Mouse (Mus musculus) mouse embryonic stem cell (cell line): Measurements from ENCODE around the gene Adam21.
"Not testable (repeated sequence)": the region's sequence is repeated elsewhere in the genome, so short reads cannot be mapped to it uniquely, and the experiment has no call there.

ENCODE experiments used
- in situ Hi-C, 2 experiments: fragments of 300-500 bp; cut with MboI; formaldehyde crosslinking; loops; 1 replicate in 1 of 2; 3 replicates in 1 of 2; pipeline ENCODE4 v1.14.3; 2019 to 2020; ENCODE audit warnings: low sequenced_read_pairs in 2 of 2, low pct_unique_long_range_greater_than_20kb in 1 of 2, mixed read lengths in 1 of 2; ENCODE audit not compliant: unreplicated experiment in 1 of 2

Adam21 gene

DNA sequence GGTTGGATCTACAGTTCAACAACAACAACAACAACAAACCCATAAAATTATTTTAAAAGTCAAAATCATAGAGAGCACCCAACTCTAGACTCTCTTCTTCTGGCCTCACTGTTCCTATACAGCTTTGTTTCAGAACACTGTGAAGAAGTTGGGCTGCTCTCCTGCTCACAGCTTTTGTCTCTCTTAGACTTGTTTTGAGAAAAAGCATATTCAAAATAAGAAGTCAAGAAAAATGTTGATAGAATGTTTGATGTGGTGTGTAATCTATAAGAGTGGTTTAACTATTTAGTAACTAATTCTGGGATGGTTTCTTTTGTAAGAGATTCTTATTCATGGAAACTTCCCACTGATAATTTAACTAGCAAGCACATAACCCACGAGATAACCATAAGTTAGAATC lies at the start of gene Adam21:
Gene Adam21, minus strand, starts transcription at position 101 of the 400 bp plus-strand sequence.
- in situ Hi-C loops: no loop called here

DNA sequence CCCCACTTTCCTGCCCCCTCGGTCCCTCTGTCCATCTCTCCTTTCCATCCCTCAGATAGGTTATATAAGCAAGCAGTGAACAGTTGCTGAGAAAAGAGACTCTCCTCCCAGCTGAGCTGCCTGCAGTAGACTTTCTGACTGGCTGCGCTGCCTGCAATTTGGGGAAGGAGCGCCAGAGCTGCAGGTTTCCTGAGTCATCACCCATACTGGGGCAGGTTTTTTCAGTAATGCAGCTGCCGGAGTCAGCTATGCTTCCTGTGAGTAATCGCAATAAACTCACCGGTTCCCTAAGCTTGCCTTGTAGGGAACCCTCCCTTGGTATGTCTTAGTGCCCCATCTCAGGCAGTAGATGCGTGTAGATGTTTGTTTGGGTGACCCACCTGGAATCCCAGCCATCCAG lies 48.7 kb upstream of the Adam21 start:
- in situ Hi-C loops: no loop called here

GRCm38 (mm10) chr12:81615807-81616206 lies 47.5 kb upstream of the Adam21 start:
- in situ Hi-C loops: no loop called here

GRCm38 (mm10) chr12:81609445-81609844 lies 41.2 kb upstream of the Adam21 start:
- in situ Hi-C loops: no loop called here

DNA sequence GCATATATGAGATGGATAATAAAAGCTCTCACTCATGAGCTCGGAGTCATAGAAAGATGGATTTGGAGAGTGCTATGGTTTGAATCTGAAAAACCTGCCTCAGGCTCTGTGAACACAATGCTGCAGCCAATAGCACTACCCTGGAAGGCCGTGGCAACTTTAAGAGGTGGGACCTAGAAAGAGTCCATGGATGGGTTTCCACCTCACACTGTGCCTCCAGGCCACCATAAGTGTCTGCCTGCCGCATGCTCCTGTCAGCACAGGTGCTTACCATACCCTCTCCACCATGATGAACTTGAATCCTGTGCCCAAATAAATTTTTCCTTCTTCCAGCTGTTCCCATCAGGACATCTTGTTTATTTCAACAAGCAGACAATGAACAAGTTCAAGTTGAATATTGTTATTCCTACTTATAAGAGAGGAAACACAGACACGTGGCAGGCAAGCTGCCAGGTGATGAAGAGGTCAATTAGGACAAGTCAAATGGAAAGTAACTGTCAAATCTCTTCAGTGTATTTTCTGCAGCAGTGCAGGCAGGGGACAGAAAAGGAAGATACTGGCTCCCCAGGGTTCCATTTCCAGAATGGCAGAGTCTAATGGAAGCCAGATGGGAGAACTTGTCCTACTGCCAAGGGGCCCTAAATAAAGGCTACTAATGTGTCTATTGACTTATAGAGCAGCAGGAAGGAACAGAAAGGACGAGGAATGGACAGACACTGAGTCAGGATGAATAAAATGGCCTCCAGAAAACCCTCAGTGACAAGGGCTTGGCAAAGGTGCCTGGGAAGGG lies 36.9 kb upstream of the Adam21 start:
- in situ Hi-C loops: no loop called here

GRCm38 (mm10) chr12:81596547-81597262 lies 28.4 kb upstream of the Adam21 start:
- in situ Hi-C loops: no loop called here

DNA sequence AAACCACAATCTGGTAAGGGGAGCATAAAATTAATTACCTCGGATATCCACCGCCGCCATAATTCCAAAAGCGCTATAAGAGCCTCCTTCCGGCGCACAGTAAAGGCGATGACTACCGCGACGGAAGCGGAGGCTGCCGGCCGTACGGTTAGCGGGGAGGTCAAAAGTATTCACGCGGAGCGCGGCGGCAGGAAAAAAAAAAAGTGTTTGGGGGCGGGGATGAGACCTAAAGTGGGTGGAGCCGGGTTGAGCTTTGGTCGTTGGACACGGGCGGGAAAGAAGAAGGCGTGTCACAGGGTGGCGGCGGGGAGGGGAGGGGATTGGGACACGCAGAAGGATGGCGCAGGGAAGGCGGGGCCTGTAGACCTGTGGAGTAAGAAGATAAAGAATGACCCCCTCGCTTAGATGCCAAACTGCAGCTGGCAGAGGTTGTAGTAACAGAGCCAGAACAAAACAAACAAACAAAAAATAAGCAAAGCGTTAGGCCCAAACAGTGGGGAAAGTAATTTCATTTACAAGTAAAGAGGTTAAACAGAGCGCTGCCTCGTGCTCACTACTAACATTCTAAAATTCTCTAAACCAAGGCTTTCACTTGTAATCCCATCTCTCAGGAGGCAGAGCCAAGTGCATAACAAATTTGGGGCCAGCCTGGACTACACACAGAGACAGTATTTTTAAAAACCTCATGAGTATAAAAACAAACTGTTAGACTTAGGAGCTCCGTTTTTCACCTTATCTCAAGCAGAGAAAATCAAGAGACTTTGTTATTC lies 26.8 kb upstream of the Adam21 start, which contains the start of gene Med6:
Gene Med6, minus strand, starts transcription at position 107 of the 770 bp plus-strand sequence.
- in situ Hi-C loops: no loop called here

- in situ Hi-C loops: no loop called here
Measured at GRCm38 (mm10) chr12:81567931-81568330, 343 bp downstream of the Adam21 start.

DNA sequence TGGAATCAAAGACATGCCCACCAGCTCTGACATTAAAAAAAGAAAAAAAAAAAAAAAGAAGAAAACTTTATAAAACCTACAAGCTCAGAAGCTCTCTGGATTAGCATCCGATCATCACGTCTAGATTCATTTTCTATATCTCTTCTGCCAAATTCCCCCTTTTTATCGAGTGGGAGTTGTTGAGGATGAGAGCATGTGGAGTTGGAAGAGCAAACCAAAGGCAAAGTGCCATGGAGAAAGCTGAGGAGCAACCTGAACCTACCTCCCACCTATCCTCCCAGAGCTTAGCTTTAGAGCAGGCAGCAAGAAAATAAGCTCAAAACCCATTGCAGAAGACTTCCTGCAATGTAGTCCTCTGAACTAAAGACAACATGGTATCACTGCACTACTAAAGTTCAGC lies 4.1 kb downstream of the Adam21 start:
- in situ Hi-C loops: no loop called here

GRCm38 (mm10) chr12:81549286-81549685 lies 19.0 kb downstream of the Adam21 start:
- in situ Hi-C loops: no loop called here

DNA sequence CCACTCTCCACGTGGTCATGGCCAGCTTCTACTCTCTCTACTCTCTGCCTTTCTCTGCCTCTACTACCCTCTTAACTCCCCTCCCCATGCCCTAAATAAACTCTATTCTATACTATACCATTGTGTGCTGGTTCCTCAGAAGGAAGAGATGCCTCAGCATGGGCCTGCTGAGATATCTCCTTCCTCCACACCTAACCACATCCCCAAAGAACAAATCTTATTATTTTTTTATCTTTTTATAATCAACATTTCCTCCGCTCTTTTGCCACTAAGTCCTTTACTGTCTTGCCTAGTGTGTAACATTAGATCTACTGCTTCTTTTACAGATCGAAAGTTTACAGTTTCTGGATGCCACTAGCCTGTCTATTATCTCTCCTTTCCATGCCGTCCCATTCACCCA lies 21.1 kb downstream of the Adam21 start:
- in situ Hi-C loops: no loop called here

DNA sequence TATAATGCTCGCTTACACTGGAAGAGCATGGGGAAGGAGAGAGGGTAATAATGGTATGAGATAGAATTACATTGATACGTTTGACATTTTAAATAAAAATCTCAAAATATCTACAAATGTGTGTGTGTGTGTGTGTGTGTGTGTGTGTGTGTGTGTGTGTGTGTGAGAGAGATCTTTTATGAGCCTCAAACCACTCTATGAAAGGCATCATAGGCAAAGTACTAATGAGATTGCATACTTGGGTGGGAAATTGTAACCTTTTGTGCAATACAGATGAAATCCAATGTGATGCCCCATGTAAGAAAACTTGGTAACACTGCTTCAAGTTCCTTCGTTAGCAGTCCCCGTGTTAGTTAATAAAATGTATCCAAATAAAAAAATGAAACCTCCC lies 35.2 kb downstream of the Adam21 start:
- in situ Hi-C loops: no loop called here

GRCm38 (mm10) chr12:81532316-81533028 lies 35.8 kb downstream of the Adam21 start, which contains the start of the genes Gm20498 and Synj2bp:
Gene Gm20498 (minus strand): TSS chr12:81532905.
Gene Synj2bp (minus strand): TSS chr12:81532911.
- in situ Hi-C loops: no loop called here

DNA sequence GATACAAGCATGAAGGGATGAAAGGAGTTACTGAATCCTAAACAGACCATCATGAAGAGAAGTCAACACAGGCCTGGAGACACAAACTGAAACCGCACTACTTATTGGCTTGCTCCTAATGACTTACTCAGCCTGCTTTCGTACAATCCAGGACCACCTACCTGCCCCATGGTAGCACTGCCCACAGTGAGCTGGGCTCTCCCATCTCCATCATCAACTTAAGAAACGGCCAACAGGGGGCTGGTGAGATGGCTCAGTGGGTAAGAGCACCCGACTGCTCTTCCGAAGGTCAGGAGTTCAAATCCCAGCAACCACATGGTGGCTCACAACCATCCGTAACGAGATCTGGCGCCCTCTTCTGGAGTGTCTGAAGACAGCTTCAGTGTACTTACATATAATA lies 37.7 kb downstream of the Adam21 start:
- in situ Hi-C loops: not testable (repeated sequence)
